Mouse (Mus musculus): ENCODE data around the gene Fxyd1.

- TF ChIP-seq CTCF (IDR thresholded peaks at IDR 0.05; ENCODE audit: insufficient read depth, low read length) = peak; percentile 60
- no peak for TF ChIP-seq POLR2A (IDR thresholded peaks at IDR 0.05; ENCODE audit: borderline replicate concordance, extremely low read depth, low read depth, low read length)
Observed at GRCm38 (mm10) chr7:31105061-31105768, 48.2 kb upstream of the Fxyd1 start.

Measured in lung, adult 2 months (tissue).